Mouse (Mus musculus) embryonic fibroblast, embryonic 13.5 days (primary cell): ENCODE measurements around the gene 1700021F07Rik. TPM values are rescaled to one million over a fixed set of nuclear protein-coding genes. Genes with fewer than 3 reads are reported as not detected.

ENCODE experiments used
- H3K27ac ChIP-seq: 2 replicates; pipeline ENCODE4 v1.5.1; 2012; ENCODE audit warnings: low read length, control low read depth, inconsistent platforms; ENCODE audit not compliant: insufficient read depth
- H3K4me1 ChIP-seq: 2 replicates; pipeline ENCODE4 v1.6.1; 2011; ENCODE audit warnings: low read length; ENCODE audit not compliant: control insufficient read depth, insufficient read depth
- H3K4me3 ChIP-seq: 2 replicates; pipeline ENCODE4 v1.5.1; 2011; ENCODE audit warnings: mild to moderate bottlenecking, control low read depth, low read length; ENCODE audit not compliant: insufficient read depth
- CTCF ChIP-seq: IDR thresholded peaks from 2 replicates; pipeline ENCODE4 v1.5.1; 2011; ENCODE audit warnings: mild to moderate bottlenecking, control low read depth, low read length, moderate library complexity, borderline replicate concordance; ENCODE audit not compliant: insufficient read depth
- POLR2A ChIP-seq: IDR thresholded peaks from 2 replicates; pipeline ENCODE4 v1.6.1; 2011; ENCODE audit warnings: low read depth, mild to moderate bottlenecking, control low read depth, low read length, moderate library complexity
- polyA plus RNA-seq: library from polyadenylated mRNA; stranded (reverse); fragments of >200 nt; gene quantifications from 2 replicates; pipeline ENCODE4 v1.2.4, GENCODE M21; 2011; ENCODE audit warnings: low read depth; ENCODE audit not compliant: missing spikeins, insufficient read length

1700021F07Rik gene
- polyA plus RNA-seq, 1 experiment: not detected

DNA sequence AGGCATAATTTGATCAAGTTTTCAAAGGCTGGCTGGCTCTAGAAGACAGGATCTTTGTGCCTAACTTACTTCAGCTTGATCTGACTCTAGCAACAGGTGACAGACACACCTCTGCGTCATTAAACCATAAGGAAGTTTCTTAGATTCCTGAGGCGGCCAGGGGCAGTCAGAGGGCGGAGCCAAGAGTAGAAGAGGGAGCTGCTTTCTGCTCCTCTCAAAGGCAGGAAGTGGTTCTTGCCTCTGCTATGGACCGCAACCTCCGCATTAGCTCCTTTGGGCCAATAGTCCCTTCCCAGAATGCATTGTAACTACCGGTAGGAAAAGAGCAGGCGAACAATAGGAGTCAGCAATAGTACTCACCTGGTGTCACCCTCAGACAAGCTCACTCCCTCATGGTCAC lies 12.2 kb downstream of the 1700021F07Rik start:
- H3K27ac ChIP-seq: no peak overlapping the region
- TF ChIP-seq CTCF (no peak), POLR2A (no peak)
- H3K4me3 ChIP-seq: no peak overlapping the region
- H3K4me1 ChIP-seq: no peaks in the 10 kb centered on the region

DNA sequence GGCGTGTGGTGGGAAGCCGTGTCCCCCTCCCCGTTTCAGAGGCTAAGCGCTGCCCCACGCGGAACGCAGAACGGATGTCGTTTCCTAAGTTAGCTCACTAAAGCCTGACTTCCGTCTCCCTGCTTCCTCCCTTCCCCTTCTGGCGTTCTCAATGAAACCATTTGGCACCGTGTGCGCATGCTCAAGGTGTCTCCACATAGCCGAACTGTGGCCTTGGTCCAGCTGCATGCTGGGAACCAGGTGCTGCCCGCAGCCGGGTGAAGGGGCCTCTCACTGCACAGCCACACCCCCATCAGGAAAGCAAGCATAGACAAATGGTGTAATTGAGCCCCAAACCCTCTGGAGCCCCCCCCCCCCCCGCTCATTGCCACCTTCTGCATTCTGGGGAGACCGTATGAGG lies 13.0 kb downstream of the 1700021F07Rik start:
- H3K4me1 ChIP-seq: no peaks in the 10 kb centered on the region
- H3K27ac ChIP-seq: no peak overlapping the region
- TF ChIP-seq POLR2A (no peak), CTCF (no peak)
- H3K4me3 ChIP-seq: no peak overlapping the region

DNA sequence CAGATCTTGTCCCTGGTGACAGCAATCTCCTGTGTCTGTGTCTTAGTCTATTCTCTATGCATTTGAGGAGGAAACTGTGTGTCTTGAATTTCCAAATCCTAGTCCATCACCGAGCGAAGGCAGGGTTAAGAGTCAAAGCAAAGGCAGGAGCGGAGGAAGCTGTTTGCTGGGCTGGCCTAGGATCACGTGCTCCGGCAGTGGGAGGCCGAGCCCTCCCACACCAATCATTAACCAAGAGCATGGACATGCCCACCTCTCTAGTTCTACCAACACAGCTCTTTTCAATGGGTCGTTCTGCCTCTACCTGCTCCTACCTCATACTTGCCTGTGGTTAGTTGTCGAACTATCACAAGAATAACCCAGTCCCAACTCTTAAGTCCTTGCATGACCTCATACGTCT lies 13.5 kb downstream of the 1700021F07Rik start:
- Histone ChIP-seq H3K27ac (no peak overlapping the region), H3K4me3 (no peak overlapping the region), H3K4me1 (no peaks in the 10 kb centered on the region)
- TF ChIP-seq POLR2A: no peak

GRCm38 (mm10) chr2:173539781-173540180 lies 17.4 kb downstream of the 1700021F07Rik start:
- TF ChIP-seq POLR2A (no peak), CTCF (no peak)
- Histone ChIP-seq H3K27ac (no peak overlapping the region), H3K4me1 (no peaks in the 10 kb centered on the region), H3K4me3 (no peak overlapping the region)

DNA sequence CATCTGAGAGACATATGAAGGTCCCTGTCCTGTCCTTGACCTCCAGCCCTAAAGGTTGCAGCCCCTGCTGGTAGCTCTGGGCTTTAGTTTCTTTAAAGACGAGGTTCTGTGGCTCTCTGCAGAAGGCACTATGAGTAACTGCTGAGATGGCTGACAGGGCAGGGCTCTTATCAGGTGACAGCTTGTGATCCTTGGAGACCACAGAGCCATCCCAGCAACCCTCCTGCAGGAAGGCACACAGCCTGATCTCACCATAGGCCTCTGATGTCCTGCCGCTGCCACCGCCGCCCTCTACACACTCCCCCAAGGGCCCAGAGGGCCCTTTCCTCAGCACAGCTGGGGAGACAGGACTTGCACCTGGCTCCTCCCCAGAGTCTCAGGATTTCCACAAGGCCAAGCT lies 19.4 kb downstream of the 1700021F07Rik start:
- TF ChIP-seq POLR2A: no peak
- TF ChIP-seq CTCF: no peak
- Histone ChIP-seq H3K27ac (no peak overlapping the region), H3K4me3 (no peak overlapping the region), H3K4me1 (no peaks in the 10 kb centered on the region)

- Histone ChIP-seq H3K4me3 (no peak overlapping the region), H3K4me1 (no peaks in the 10 kb centered on the region), H3K27ac (no peak overlapping the region)
- TF ChIP-seq CTCF: no peak
- TF ChIP-seq POLR2A: no peak
Measured at GRCm38 (mm10) chr2:173542716-173543115, 20.3 kb downstream of the 1700021F07Rik start.

- TF ChIP-seq CTCF: peak; percentile 87
- TF ChIP-seq POLR2A: no peak
- Histone ChIP-seq H3K4me1 (no peaks in the 10 kb centered on the region), H3K4me3 (no peak overlapping the region), H3K27ac (no peak overlapping the region)
Measured at GRCm38 (mm10) chr2:173545992-173546703, 23.8 kb downstream of the 1700021F07Rik start.

DNA sequence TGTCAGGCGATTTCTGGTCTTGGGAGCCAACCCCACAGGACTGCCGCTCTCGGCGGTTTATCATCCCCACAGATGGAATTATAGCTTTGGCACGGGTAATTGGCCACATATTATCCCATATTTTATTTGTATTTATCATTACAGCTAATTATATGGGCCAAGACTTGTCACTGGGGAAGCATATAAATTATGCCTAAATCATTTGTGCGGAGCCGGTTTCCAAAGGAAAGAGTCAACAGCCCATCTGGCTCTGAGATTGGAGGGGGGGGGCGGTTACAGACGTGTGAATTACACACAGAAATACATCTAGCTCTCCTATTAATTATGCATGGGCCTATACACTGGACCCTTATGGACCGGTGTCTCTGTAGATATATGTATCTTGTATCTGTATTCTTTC lies 26.9 kb downstream of the 1700021F07Rik start:
- H3K4me3 ChIP-seq: no peak overlapping the region
- H3K27ac ChIP-seq: no peak overlapping the region
- TF ChIP-seq CTCF: no peak
- no peak for TF ChIP-seq POLR2A
- no peaks in the 10 kb centered on the region for H3K4me1 ChIP-seq

DNA sequence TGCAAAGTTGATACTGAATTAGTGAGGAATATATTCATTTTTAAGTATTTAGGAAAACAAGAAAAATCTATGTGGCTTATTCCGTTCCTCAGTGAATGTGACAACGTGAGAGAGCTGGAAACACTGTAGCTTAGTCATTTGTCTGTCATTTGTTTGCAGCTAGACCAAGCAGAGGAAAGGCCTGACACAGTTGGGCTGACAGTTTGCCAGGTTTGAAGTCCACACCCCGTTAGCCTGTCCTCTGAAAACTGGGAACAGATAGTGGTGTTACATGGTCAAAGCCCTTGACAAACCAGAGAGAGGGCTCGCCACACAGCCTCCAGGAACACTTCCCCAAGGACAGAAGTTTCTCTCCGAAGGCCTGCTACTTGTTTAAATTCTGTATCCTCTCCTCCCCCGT lies 28.3 kb downstream of the 1700021F07Rik start:
- Histone ChIP-seq H3K4me3 (no peak overlapping the region), H3K4me1 (no peaks in the 10 kb centered on the region), H3K27ac (no peak overlapping the region)
- TF ChIP-seq POLR2A (no peak), CTCF (no peak)

GRCm38 (mm10) chr2:173553863-173554262 lies 31.5 kb downstream of the 1700021F07Rik start:
- Histone ChIP-seq H3K4me1 (no peaks in the 10 kb centered on the region), H3K4me3 (no peak overlapping the region), H3K27ac (no peak overlapping the region)
- TF ChIP-seq POLR2A: no peak
- peak; percentile 41; the same call in 1 of the 2 replicates for TF ChIP-seq CTCF

DNA sequence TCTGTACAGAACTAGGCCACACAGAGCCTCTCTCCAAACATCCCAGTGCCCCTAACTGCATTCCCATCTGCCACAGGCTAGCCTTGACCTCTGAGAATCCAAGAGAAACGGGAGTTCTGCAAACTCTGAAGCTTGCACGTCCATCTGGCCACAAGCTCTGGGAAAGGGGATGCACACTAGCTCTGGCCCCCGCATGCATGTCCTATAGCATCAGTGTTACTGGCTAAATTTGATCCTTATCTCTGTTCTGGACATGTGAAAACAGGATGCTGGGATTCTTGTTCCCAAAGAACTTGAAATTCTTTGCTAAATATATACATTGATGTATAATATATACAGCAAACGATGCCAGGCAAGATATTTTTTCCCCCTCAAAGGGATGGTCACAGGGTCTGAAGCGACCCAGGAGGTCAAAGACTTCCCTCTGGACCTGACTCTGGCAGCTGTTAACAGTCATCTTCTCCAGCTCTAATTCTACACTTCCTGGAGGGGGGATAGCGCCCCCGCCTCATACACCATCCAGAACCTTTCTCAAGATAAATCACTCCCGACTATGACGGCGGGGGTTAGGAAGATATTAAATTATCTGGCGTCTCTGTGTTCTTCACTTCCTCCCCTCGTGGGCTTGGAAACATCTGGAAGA lies 36.5 kb downstream of the 1700021F07Rik start:
- TF ChIP-seq POLR2A: no peak
- TF ChIP-seq CTCF: no peak
- Histone ChIP-seq H3K4me1 (no peaks in the 10 kb centered on the region), H3K4me3 (no peak overlapping the region), H3K27ac (no peak overlapping the region)
